Mouse (Mus musculus): ENCODE results near the gene Drg2.

Gene Drg2

DNA sequence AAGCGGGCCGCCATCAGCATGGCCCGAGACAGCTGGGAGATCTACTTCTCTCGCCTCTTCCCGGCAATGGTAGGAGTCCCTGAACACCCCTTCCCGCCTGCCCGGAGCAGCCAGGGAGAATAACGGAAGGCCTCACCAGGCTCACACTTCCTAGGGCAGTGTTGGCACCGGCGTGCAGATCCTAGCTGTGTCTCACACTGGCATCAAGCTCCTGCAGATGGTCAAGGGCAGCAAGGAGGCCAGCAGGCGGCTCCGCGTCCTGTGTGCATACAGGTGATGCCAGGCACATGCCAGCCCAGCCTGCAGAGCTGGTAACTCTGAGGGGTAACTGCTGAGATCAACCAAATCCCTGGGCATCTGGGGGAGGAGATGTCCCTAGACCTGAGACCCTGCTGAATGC lies 52.9 kb downstream of the Drg2 start:
- DNase-seq (ENCODE audit: low read depth, low spot score) = no peak
- no peaks in the 10 kb centered on the region for H3K36me3 ChIP-seq (ENCODE audit: control insufficient read depth, insufficient read depth, low read length, poor library complexity, severe bottlenecking)
- no peaks in the 10 kb centered on the region for H3K27me3 ChIP-seq (ENCODE audit: control insufficient read depth, insufficient read depth, low read length, poor library complexity, severe bottlenecking)

DNA sequence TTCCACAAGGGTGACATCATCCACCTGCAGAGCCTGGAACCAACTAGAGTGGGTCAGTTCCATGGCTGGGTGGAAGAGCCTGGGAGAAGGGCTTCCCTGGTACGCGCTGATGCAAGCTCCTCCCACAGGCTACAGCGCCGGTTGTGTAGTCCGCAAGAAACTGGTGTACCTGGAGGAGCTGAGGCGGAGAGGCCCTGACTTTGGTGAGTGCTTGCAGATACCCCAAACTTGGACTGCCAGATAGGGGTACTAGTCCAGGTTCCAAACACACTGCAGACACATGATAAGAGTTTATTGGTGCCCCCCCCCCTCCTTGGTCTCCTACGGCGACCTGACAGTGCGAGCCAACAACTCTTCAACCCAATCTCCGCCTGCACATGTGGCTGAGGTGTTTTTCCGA lies 54.6 kb downstream of the Drg2 start:
- no peaks in the 10 kb centered on the region for H3K36me3 ChIP-seq (ENCODE audit: control insufficient read depth, insufficient read depth, low read length, poor library complexity, severe bottlenecking)
- DNase-seq (ENCODE audit: low read depth, low spot score) = no peak
- H3K27me3 ChIP-seq (ENCODE audit: control insufficient read depth, insufficient read depth, low read length, poor library complexity, severe bottlenecking) = no peaks in the 10 kb centered on the region

DNA sequence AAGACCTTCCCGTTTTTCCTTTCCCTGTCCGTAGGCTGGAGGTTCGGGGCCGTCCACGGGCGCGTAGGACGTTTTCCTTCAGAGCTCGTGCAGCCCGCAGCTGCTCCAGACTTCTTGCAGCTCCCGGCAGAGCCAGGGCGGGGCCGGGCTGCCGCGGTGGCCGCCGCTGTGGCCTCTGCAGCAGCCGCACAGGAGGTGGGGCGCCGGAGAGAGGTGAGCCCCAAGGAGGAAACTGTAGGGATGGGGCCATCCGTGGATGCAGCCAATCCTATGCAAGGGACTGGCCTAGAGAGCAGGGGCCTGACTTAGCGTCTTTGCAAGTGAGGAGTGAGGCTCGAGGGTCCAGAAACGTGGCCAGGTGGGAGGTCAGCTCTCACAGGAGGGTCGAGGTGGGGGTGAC lies 55.1 kb downstream of the Drg2 start:
- no peaks in the 10 kb centered on the region for H3K36me3 ChIP-seq (ENCODE audit: control insufficient read depth, insufficient read depth, low read length, poor library complexity, severe bottlenecking)
- DNase-seq (ENCODE audit: low read depth, low spot score) = no peak
- H3K27me3 ChIP-seq (ENCODE audit: control insufficient read depth, insufficient read depth, low read length, poor library complexity, severe bottlenecking) = no peaks in the 10 kb centered on the region

DNA sequence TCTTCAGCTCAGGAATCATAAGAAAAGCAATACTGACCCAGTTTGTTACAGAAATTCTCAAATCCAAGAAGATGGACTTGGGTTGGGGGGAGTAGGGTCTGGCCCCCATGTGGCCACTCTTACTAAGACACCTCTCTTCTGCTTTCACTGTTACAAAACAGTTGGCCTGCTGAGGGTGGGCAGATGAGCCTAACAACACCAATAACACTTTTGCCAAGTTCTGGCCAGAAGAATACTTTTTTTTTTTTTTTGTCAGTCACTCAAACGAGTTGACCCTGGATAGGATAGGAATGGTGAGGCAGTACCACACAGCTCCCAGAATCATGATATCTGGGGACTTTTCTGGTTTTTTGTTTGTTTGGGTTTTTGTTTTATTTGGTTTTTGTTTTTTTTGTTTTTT lies 57.5 kb downstream of the Drg2 start:
- H3K36me3 ChIP-seq (ENCODE audit: control insufficient read depth, insufficient read depth, low read length, poor library complexity, severe bottlenecking) = no peaks in the 10 kb centered on the region
- DNase-seq (ENCODE audit: low read depth, low spot score) = no peak
- no peaks in the 10 kb centered on the region for H3K27me3 ChIP-seq (ENCODE audit: control insufficient read depth, insufficient read depth, low read length, poor library complexity, severe bottlenecking)

DNA sequence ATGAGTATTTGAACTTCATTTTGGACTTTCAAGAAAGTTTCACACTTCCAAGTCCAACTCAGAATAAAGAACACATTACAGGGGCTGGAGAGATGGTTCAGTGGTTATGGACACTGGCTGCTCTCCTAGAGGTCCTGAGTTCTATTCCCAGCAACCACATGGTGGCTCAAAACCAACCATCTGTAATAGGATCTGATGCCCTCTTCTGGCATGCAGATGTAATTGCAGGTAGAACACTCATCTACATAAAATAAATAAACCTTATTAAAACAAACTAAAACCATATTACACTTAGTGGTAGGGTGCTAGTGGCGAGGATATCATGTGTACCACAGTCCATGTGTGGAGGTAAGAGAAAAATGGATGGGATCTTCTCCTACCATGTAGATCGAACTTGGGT lies 58.1 kb downstream of the Drg2 start:
- DNase-seq (ENCODE audit: low read depth, low spot score) = no peak
- no peaks in the 10 kb centered on the region for H3K27me3 ChIP-seq (ENCODE audit: control insufficient read depth, insufficient read depth, low read length, poor library complexity, severe bottlenecking)
- H3K36me3 ChIP-seq (ENCODE audit: control insufficient read depth, insufficient read depth, low read length, poor library complexity, severe bottlenecking) = no peaks in the 10 kb centered on the region

DNA sequence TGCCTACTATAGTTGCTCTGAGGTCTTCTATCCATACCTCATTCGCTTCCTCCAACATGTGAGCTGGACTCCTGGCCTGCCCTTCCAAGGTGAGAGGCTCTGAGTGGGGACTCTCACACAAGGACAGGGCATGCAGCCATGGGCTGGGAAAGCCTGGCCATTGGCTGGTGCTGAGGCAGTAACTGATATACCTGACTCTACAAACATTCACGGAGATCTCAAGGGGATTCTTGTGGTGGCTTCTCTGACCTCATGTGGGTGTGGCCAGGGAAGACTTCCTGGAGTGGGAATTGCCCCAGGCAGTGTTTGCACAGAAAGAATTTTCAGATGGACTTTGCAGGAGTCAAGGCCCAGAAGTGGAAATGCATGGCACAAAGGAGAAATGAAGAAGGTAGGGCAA lies 60.5 kb downstream of the Drg2 start:
- H3K36me3 ChIP-seq (ENCODE audit: control insufficient read depth, insufficient read depth, low read length, poor library complexity, severe bottlenecking) = no peaks in the 10 kb centered on the region
- H3K27me3 ChIP-seq (ENCODE audit: control insufficient read depth, insufficient read depth, low read length, poor library complexity, severe bottlenecking) = no peaks in the 10 kb centered on the region
- no peak for DNase-seq (ENCODE audit: low read depth, low spot score)

DNA sequence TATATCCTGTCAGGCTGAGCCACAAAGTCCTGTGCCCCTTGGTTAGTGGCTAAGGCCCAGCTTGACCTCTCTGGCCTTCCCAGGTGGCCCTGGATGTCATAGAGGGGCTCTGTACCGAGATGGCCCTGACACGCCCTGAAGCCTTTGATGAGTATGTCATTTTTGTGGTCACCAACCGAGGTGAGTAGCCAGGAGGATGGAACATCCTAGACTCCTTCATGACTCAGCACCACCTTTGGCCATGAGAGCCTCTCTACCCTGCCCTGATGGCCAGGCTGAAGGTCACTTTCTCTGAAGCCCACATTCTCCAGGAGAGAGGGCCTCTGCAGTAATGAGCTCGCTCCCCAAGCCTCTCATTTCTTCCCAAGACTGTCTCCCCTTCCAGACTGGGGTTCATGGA lies 63.9 kb downstream of the Drg2 start:
- Histone ChIP-seq H3K36me3 (ENCODE audit: control insufficient read depth, insufficient read depth, low read length, poor library complexity, severe bottlenecking) (no peaks in the 10 kb centered on the region), H3K27me3 (ENCODE audit: control insufficient read depth, insufficient read depth, low read length, poor library complexity, severe bottlenecking) (no peaks in the 10 kb centered on the region; the same call in 1 of the 2 replicates)
- no peak for DNase-seq (ENCODE audit: low read depth, low spot score)

Data from splenic B cell, adult 2 months (primary cell).